1 mouse cellular context compared by ENCODE assay signal in the genomic region with DNA sequence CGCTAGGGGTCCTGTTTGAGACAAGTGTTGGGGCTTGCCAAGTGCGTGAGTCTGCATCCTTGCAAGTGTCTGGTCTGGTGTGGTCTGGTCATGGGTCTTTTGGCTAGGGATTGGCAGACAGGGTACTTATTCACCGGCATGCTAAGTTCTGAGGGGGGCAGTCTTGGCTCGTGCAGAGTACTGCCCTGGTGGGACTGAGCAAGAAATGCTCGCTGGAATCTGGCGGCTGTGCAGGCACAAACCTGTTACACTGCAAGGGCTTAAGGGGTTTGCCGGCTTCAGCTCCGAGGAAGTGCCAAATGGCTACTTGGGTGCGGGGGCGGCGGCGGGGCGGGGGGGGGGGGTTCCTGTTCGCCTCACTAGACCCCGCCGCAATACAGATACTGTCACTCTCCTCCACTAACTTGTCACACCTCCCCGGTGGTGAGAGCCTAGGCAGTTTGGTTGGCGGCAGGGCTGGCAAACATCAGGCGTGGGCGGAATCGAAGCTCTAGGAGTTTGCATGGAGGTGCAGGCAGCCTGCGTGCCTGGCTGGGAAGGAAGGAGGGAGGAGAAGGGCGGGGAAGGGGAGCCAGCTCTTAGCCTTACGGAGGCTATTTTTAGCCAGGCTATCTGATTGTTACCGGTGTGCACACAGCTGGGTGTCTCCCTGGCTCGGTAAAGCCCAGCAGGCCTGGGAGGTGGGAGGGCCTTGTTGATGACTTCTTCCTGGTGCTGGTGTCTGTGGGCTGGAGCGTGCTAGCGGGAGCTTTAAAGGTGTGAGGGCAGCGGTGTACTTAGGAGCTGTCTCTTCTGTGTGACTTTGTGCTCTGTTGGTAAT.
TF ChIP-seq lines count a peak whose summit lies in the region.

No protein-coding gene starts in this region.

TF ChIP-seq in myocyte, 11 proteins besides CTCF, POLR2A, EP300 and RAD21:
- no peak for TF ChIP-seq USF1 (IDR thresholded peaks at IDR 0.05; ENCODE audit: low read depth)
- TF ChIP-seq REST (IDR thresholded peaks at IDR 0.05; ENCODE audit: insufficient read depth, insufficient read length), result no peak
- TF ChIP-seq E2F4 (IDR thresholded peaks at IDR 0.05; ENCODE audit: insufficient read depth), result peak; percentile 54
- peak in 1 of 3 experiments; percentile 30 for TF ChIP-seq MYOG (IDR thresholded peaks at IDR 0.05; ENCODE audit: control insufficient read depth in 1 of 3, insufficient read depth in 1 of 3, insufficient read length in 2 of 3, low read depth in 2 of 3)
- no peak for TF ChIP-seq TCF3 (IDR thresholded peaks at IDR 0.05; ENCODE audit: insufficient read length, low read depth)
- TF ChIP-seq MYOD1 (IDR thresholded peaks at IDR 0.05; ENCODE audit: control insufficient read depth in 1 of 3, insufficient read length in 2 of 3, low read depth in 2 of 3), result peak in 1 of 3 experiments; percentile 34
